Mouse (Mus musculus) left cerebral cortex, postnatal 14 days (tissue): Measurements from ENCODE around the gene Dennd6b. TPM values are rescaled to one million over a fixed set of nuclear protein-coding genes. Genes with fewer than 3 reads are reported as not detected.

Experiments
- DNase-seq, 2 experiments: peaks; one replicate each; pipeline ENCODE4 v3.0.0; 2021 to 2022; ENCODE audit warnings: low spot score in 2 of 2, mixed read lengths in 1 of 2
- intact Hi-C: fragments of 180-260 bp; cut with DNase I; formaldehyde crosslinking; loops from one replicate; pipeline ENCODE4 v1.15.1; 2025
- microRNA-seq, 2 experiments: library from miRNA; unstranded; fragments of <30 nt; microRNA quantifications; one replicate each; pipeline ENCODE4 v1.2.0; 2022
- total RNA-seq, 2 experiments: library from RNA; stranded (reverse); gene quantifications; 2 replicates each; pipeline ENCODE4 v1.2.3; 2021

Dennd6b gene
- total RNA-seq, 2 experiments from 2014 or later, result 41.3 to 42.7 TPM

- no peak for DNase-seq
- intact Hi-C loops, result no loop called here
Observed at GRCm38 (mm10) chr15:89141443-89141842, 54.9 kb downstream of the Dennd6b start.

GRCm38 (mm10) chr15:89140659-89141252 is 55.5 kb downstream of the Dennd6b start, which contains the start of gene Mapk12:
Gene Mapk12 (minus strand): TSS chr15:89140703.
- DNase-seq, result peak in 1 of 2 experiments; percentile 43

GRCm38 (mm10) chr15:89140048-89140658 is 56.1 kb downstream of the Dennd6b start:
- intact Hi-C loops, result no loop called here
- peak; percentile 69 to 84 for DNase-seq

More at GRCm38 (mm10) chr15:89140659-89141252, 55.5 kb downstream of the Dennd6b start, which contains the start of gene Mapk12:
- intact Hi-C loops, result no loop called here

- intact Hi-C loops, result loop anchor here (5.0 kb wide), 1 partner anchor 59 kb away; the partner anchor contains the start of gene Dennd6b
- DNase-seq, result no peak
Observed at GRCm38 (mm10) chr15:89138531-89138930, 57.8 kb downstream of the Dennd6b start.

GRCm38 (mm10) chr15:89138046-89138405 is 58.3 kb downstream of the Dennd6b start:
- no peak for DNase-seq
- intact Hi-C loops, result loop anchor here (5.0 kb wide), 1 partner anchor 59 kb away; the partner anchor contains the start of gene Dennd6b

- DNase-seq, result peak in 1 of 2 experiments; percentile 75
- intact Hi-C loops, result loop anchor here (5.0 kb wide), 1 partner anchor 60 kb away; the partner anchor contains the start of gene Dennd6b
Observed at GRCm38 (mm10) chr15:89137378-89138045, 58.8 kb downstream of the Dennd6b start.

GRCm38 (mm10) chr15:89136461-89137155 is 59.7 kb downstream of the Dennd6b start:
- intact Hi-C loops, result loop anchor here (5.0 kb wide), 1 partner anchor 61 kb away; the partner anchor contains the start of gene Dennd6b

More at GRCm38 (mm10) chr15:89136461-89137155, 59.7 kb downstream of the Dennd6b start:
- no peak for DNase-seq

Small RNA genes lying within 50 kb of the gene (microRNA-seq; reads per million reads assigned to microRNA genes)
- gene Mir6958, result 7.4 to 8.2 reads per million in 2 experiments
- 1.1 to 2.0 reads per million in 2 experiments for gene Mir7118

Other genes starting within 250 kb of the Dennd6b start
- gene Ttll8, start 242.1 kb downstream of the Dennd6b start, total RNA-seq, result 1 to 10 TPM in 1 of 2 experiments, under 1 TPM in 1; 0.81 to 1.7 TPM
- gene Mlc1, start 217.5 kb downstream of the Dennd6b start, total RNA-seq, result 100 to 1,000 TPM; 100 to 105 TPM
- not detected for gene Mov10l1, start 213.6 kb downstream of the Dennd6b start, total RNA-seq
- gene Panx2, start 136.8 kb downstream of the Dennd6b start, total RNA-seq, result 100 to 1,000 TPM; 101 to 120 TPM
- 10 to 100 TPM; 14.0 to 15.9 TPM for gene Trabd, start 121.4 kb downstream of the Dennd6b start, total RNA-seq
- 10 to 100 TPM; 18.8 to 20.5 TPM for gene Selenoo, start 107.4 kb downstream of the Dennd6b start, total RNA-seq
- 10 to 100 TPM; 27.6 to 32.6 TPM for gene Tubgcp6, start 73.4 kb downstream of the Dennd6b start, total RNA-seq
- gene Hdac10, start 67.8 kb downstream of the Dennd6b start, total RNA-seq, result 10 to 100 TPM; 12.3 to 13.3 TPM
- gene Mapk12, start 55.8 kb downstream of the Dennd6b start, total RNA-seq, result 1 to 10 TPM; 6.7 to 8.2 TPM
- 10 to 100 TPM; 35.2 to 39.7 TPM for gene Mapk11, start 46.9 kb downstream of the Dennd6b start, total RNA-seq
- gene Plxnb2, start 15.7 kb downstream of the Dennd6b start, total RNA-seq, result 10 to 100 TPM; 50.7 to 52.0 TPM
- gene Ppp6r2, start 15.1 kb upstream of the Dennd6b start, total RNA-seq, result 100 to 1,000 TPM; 154 to 159 TPM
- 100 to 1,000 TPM; 198 to 204 TPM for gene Sbf1, start 118.8 kb upstream of the Dennd6b start, total RNA-seq
- gene Adm2, start 126.2 kb upstream of the Dennd6b start, total RNA-seq, result not detected
- gene Miox, start 137.9 kb upstream of the Dennd6b start, total RNA-seq, result not detected
- 10 to 100 TPM; 18.0 to 20.3 TPM for gene Lmf2, start 159.2 kb upstream of the Dennd6b start, total RNA-seq
- 10 to 100 TPM; 80.2 to 81.3 TPM for gene Ncaph2, start 159.2 kb upstream of the Dennd6b start, total RNA-seq
- 10 to 100 TPM; 25.6 to 26.0 TPM for gene Sco2, start 177.3 kb upstream of the Dennd6b start, total RNA-seq
- gene Tymp, start 180.5 kb upstream of the Dennd6b start, total RNA-seq, result 1 to 10 TPM; 1.5 to 1.7 TPM
- 1 to 10 TPM in 1 of 2 experiments, under 1 TPM in 1; 0.35 to 1.0 TPM for gene Odf3b, start 182.8 kb upstream of the Dennd6b start, total RNA-seq
- under 1 TPM; 0.19 to 0.44 TPM for gene Klhdc7b, start 188.4 kb upstream of the Dennd6b start, total RNA-seq
- not detected for gene Syce3, start 214.0 kb upstream of the Dennd6b start, total RNA-seq
- 1 to 10 TPM; 2.2 to 3.4 TPM for gene Cpt1b, start 229.4 kb upstream of the Dennd6b start, total RNA-seq
- 1 to 10 TPM; 1.9 to 2.3 TPM for gene C730034F03Rik, start 233.1 kb upstream of the Dennd6b start, total RNA-seq
- not detected for gene Gm44502, start 233.2 kb upstream of the Dennd6b start, total RNA-seq
- 10 to 100 TPM; 41.1 to 41.6 TPM for gene Chkb, start 233.4 kb upstream of the Dennd6b start, total RNA-seq